Mouse (Mus musculus) left cerebral cortex, postnatal 36 days (tissue): ENCODE results near the gene Gm42906. TPM values are rescaled to one million over a fixed set of nuclear protein-coding genes. Genes with fewer than 3 reads are reported as not detected.

Experiments used
- DNase-seq, 2 experiments: peaks; one replicate each; pipeline ENCODE4 v3.0.0; 2021 to 2022; ENCODE audit warnings: low spot score in 2 of 2, mixed read lengths in 1 of 2
- intact Hi-C: fragments of 180-260 bp; cut with DNase I; formaldehyde crosslinking; loops from one replicate; pipeline ENCODE4 v1.15.1; 2025
- total RNA-seq, 2 experiments: library from RNA; stranded (reverse); gene quantifications; 2 replicates each; pipeline ENCODE4 v1.2.3; 2021

Gene Gm42906
- total RNA-seq, 2 experiments from 2014 or later: not detected

- intact Hi-C loops: no loop called here
- no peak for DNase-seq
These were observed 94.3 kb downstream of the Gm42906 start for GRCm38 (mm10) chr5:151333686-151334085.

- DNase-seq: no peak
- intact Hi-C loops: no loop called here
These were observed 94.8 kb downstream of the Gm42906 start for GRCm38 (mm10) chr5:151333191-151333594.

- DNase-seq: peak in 1 of 2 experiments; percentile 17
- intact Hi-C loops: no loop called here
These were observed 112.0 kb downstream of the Gm42906 start for GRCm38 (mm10) chr5:151315804-151316597.

GRCm38 (mm10) chr5:151300286-151300685 lies 127.7 kb downstream of the Gm42906 start:
- no peak for DNase-seq
- intact Hi-C loops: no loop called here

- DNase-seq: no peak
- intact Hi-C loops: no loop called here
These were observed 128.4 kb downstream of the Gm42906 start for GRCm38 (mm10) chr5:151299576-151299975.

- intact Hi-C loops: no loop called here
- no peak for DNase-seq
These were observed 129.6 kb downstream of the Gm42906 start for GRCm38 (mm10) chr5:151298371-151298770.

GRCm38 (mm10) chr5:151296244-151296643 lies 131.7 kb downstream of the Gm42906 start:
- intact Hi-C loops: no loop called here
- no peak for DNase-seq

GRCm38 (mm10) chr5:151293591-151293990 lies 134.4 kb downstream of the Gm42906 start:
- no peak for DNase-seq
- intact Hi-C loops: no loop called here

- intact Hi-C loops: no loop called here
- no peak for DNase-seq
These were observed 135.7 kb downstream of the Gm42906 start for GRCm38 (mm10) chr5:151292310-151292709.

GRCm38 (mm10) chr5:151286331-151286730 lies 141.6 kb downstream of the Gm42906 start:
- intact Hi-C loops: no loop called here
- no peak for DNase-seq

GRCm38 (mm10) chr5:151279531-151279930 lies 148.4 kb downstream of the Gm42906 start:
- no peak for DNase-seq
- intact Hi-C loops: no loop called here

GRCm38 (mm10) chr5:151277927-151278326 lies 150.0 kb downstream of the Gm42906 start:
- intact Hi-C loops: no loop called here
- no peak for DNase-seq

- intact Hi-C loops: no loop called here
These were observed 152.0 kb downstream of the Gm42906 start for GRCm38 (mm10) chr5:151275986-151276385.

GRCm38 (mm10) chr5:151274265-151274664 lies 153.7 kb downstream of the Gm42906 start:
- intact Hi-C loops: no loop called here

More at GRCm38 (mm10) chr5:151275986-151276385, 152.0 kb downstream of the Gm42906 start:
- no peak for DNase-seq

GRCm38 (mm10) chr5:151270815-151271214 lies 157.1 kb downstream of the Gm42906 start:
- intact Hi-C loops: no loop called here

More at GRCm38 (mm10) chr5:151274265-151274664, 153.7 kb downstream of the Gm42906 start:
- no peak for DNase-seq

GRCm38 (mm10) chr5:151266896-151267634 lies 160.9 kb downstream of the Gm42906 start:
- intact Hi-C loops: no loop called here
- no peak for DNase-seq

More at GRCm38 (mm10) chr5:151270815-151271214, 157.1 kb downstream of the Gm42906 start:
- DNase-seq: no peak

GRCm38 (mm10) chr5:151261558-151261957 lies 166.4 kb downstream of the Gm42906 start:
- intact Hi-C loops: no loop called here
- no peak for DNase-seq

- intact Hi-C loops: no loop called here
- no peak for DNase-seq
These were observed 175.8 kb downstream of the Gm42906 start for GRCm38 (mm10) chr5:151252213-151252612.

- intact Hi-C loops: no loop called here
- no peak for DNase-seq
These were observed 176.3 kb downstream of the Gm42906 start for GRCm38 (mm10) chr5:151251656-151252055.
